Mouse (Mus musculus) midbrain, embryonic 10.5 days (tissue): ENCODE measurements around the gene Sln. TPM values are rescaled to one million over a fixed set of nuclear protein-coding genes. Genes with fewer than 3 reads are reported as not detected.
A peak's percentile ranks its signal among the peaks of the same experiment; 100 is the strongest.

Experiments used
- DNase-seq: peaks from one replicate; pipeline ENCODE4 v3.0.0-alpha.2; 2017; ENCODE audit warnings: low spot score
- H3K27ac ChIP-seq: fragments of 300-500 bp; sonication (generic); replicated peaks from 2 replicates; pipeline ENCODE4 v1.5.1; 2016; ENCODE audit warnings: mild to moderate bottlenecking
- H3K27me3 ChIP-seq: fragments of 300-500 bp; sonication (generic); 2 replicates; pipeline ENCODE4 v1.6.1; 2016; ENCODE audit warnings: low read depth, mild to moderate bottlenecking; ENCODE audit not compliant: poor library complexity, severe bottlenecking
- H3K36me3 ChIP-seq: fragments of 300-500 bp; sonication (generic); 2 replicates; pipeline ENCODE4 v1.6.1; 2016; ENCODE audit warnings: mild to moderate bottlenecking, moderate library complexity
- H3K4me1 ChIP-seq: fragments of 300-500 bp; sonication (generic); 2 replicates; pipeline ENCODE4 v1.6.1; 2016
- H3K4me3 ChIP-seq: fragments of 300-500 bp; sonication (generic); 2 replicates; pipeline ENCODE4 v1.5.1; 2016; ENCODE audit warnings: mild to moderate bottlenecking, moderate library complexity
- H3K9me3 ChIP-seq: fragments of 300-500 bp; sonication (generic); replicated peaks from 2 replicates; pipeline ENCODE4 v1.6.1; 2016; ENCODE audit warnings: mild to moderate bottlenecking
- WGBS: fragments of 180-500 bp; shearing (Covaris S2); methylation state at CpG from one replicate; pipeline ENCODE4 v1.1.7; 2016; 5-methylcytosine and 5-hydroxymethylcytosine counted together
- polyA plus RNA-seq: library from polyadenylated mRNA; unstranded; fragments of >200 nt; fragmentation: Nextera tagmentation; extraction: Ambion mirVana; gene quantifications from 2 replicates; pipeline ENCODE4 v1.2.1, GENCODE M21; 2016

Sln gene
- polyA plus RNA-seq, 1 experiment from 2014 or later = not detected

GRCm38 (mm10) chr9:53853672-53854071 lies 3.7 kb downstream of the Sln start:
- no peaks in the 10 kb centered on the region for H3K4me1 ChIP-seq
- no peak overlapping the region for H3K27ac ChIP-seq
- H3K36me3 ChIP-seq = no peaks in the 10 kb centered on the region
- WGBS = 83% methylated on average over 1 of the region's 1 CpGs
- DNase-seq = no peak
- no peak overlapping the region for H3K4me3 ChIP-seq
- no peaks in the 10 kb centered on the region for H3K9me3 ChIP-seq
- no peaks in the 10 kb centered on the region for H3K27me3 ChIP-seq

GRCm38 (mm10) chr9:53854525-53854924 lies 4.6 kb downstream of the Sln start:
- Histone ChIP-seq H3K27me3 (no peaks in the 10 kb centered on the region), H3K9me3 (no peaks in the 10 kb centered on the region), H3K4me3 (no peak overlapping the region), H3K27ac (no peak overlapping the region), H3K36me3 (no peaks in the 10 kb centered on the region), H3K4me1 (no peaks in the 10 kb centered on the region)
- no peak for DNase-seq
- 94% methylated on average over 1 of the region's 1 CpGs for WGBS

- 88% methylated on average over 5 of the region's 5 CpGs for WGBS
- no peak overlapping the region for H3K27ac ChIP-seq
- H3K4me3 ChIP-seq = no peak overlapping the region
- H3K27me3 ChIP-seq = no peaks in the 10 kb centered on the region
- no peaks in the 10 kb centered on the region for H3K4me1 ChIP-seq
- H3K9me3 ChIP-seq = no peaks in the 10 kb centered on the region
- no peaks in the 10 kb centered on the region for H3K36me3 ChIP-seq
- no peak for DNase-seq
These were observed 7.9 kb downstream of the Sln start for GRCm38 (mm10) chr9:53857864-53858263.

- Histone ChIP-seq H3K4me1 (no peaks in the 10 kb centered on the region), H3K27ac (no peak overlapping the region), H3K9me3 (peaks cover 2% of the 10 kb centered on the region; the same call in 1 of the 2 replicates), H3K4me3 (no peak overlapping the region), H3K27me3 (no peaks in the 10 kb centered on the region), H3K36me3 (no peaks in the 10 kb centered on the region)
- DNase-seq = no peak
- WGBS = 94% methylated on average over 8 of the region's 8 CpGs
These were observed 23.3 kb downstream of the Sln start for GRCm38 (mm10) chr9:53873239-53873638.

DNA sequence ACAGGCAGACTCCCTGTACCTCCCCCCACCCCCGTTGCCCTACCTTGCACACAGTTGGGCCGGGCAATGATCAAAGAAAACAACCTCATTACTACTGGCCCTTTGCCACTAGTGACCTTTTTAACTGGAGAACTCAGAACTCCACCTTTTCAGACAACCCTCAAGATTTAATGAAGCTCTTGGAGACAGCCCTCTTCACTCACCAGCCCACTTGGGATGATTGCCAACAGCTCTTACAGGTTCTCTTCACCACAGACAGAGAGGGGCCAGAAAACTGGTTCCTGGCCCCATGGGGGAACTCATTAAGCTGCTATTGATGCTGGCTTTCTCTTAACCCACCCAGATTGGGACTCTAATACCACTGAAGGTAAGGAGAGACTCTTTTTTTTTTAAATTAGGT lies 27.5 kb downstream of the Sln start:
- H3K27ac ChIP-seq = no peak overlapping the region
- no peaks in the 10 kb centered on the region for H3K9me3 ChIP-seq
- DNase-seq = no peak
- 72% methylated on average over 2 of the region's 2 CpGs for WGBS
- no peaks in the 10 kb centered on the region for H3K27me3 ChIP-seq
- no peaks in the 10 kb centered on the region for H3K36me3 ChIP-seq
- H3K4me1 ChIP-seq = no peaks in the 10 kb centered on the region
- no peak overlapping the region for H3K4me3 ChIP-seq

DNA sequence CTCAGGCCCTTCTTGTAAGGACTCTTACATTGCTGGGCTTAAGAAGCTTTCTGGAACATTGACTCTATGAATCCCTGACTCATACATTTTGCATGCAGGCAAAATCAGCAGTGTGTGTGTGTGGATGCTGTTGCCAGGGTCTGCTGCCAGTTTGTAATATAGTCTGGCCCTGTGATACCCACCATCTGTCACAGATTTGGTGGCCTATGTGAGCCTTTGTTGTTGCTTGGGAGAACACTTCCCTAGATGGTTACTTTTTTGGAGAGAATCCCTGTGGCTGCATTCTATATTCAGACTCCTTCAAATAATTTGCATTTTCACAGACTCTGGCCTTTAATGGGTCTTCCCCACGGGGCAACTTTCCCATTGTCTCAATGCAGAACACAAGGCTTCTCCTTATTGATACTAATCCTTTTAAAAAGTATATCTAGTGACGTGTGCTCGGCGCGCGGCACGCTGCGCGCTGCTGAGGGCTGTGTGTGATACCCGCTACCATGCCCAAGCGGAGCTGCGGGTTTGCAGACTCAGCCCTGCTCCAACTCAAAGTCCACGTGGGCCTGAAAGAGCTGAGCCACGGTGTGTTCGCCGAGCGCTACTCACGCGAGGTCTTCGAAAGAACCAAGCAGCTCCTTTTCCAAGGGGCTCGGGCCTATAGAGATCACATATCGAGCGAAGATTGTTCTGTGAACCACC lies 33.8 kb downstream of the Sln start:
- H3K36me3 ChIP-seq = no peaks in the 10 kb centered on the region
- no peaks in the 10 kb centered on the region for H3K27me3 ChIP-seq
- H3K27ac ChIP-seq = no peak overlapping the region
- 0 out of 2 replicates have a peak, but pooled peaks cover 3% of the 10 kb centered on the region for H3K9me3 ChIP-seq
- no peak for DNase-seq
- no peak overlapping the region for H3K4me3 ChIP-seq
- no peaks in the 10 kb centered on the region for H3K4me1 ChIP-seq
- WGBS = 93% methylated on average over 23 of the region's 23 CpGs

GRCm38 (mm10) chr9:53890075-53890474 lies 40.1 kb downstream of the Sln start:
- no peak overlapping the region for H3K27ac ChIP-seq
- no peaks in the 10 kb centered on the region for H3K36me3 ChIP-seq
- no peaks in the 10 kb centered on the region for H3K4me1 ChIP-seq
- H3K27me3 ChIP-seq = no peaks in the 10 kb centered on the region
- DNase-seq = peak; percentile 40
- H3K9me3 ChIP-seq = no peaks in the 10 kb centered on the region
- no peak overlapping the region for H3K4me3 ChIP-seq
- 11% methylated on average over 1 of the region's 1 CpGs for WGBS

- Histone ChIP-seq H3K9me3 (no peaks in the 10 kb centered on the region), H3K27me3 (no peaks in the 10 kb centered on the region), H3K36me3 (no peaks in the 10 kb centered on the region), H3K27ac (no peak overlapping the region), H3K4me1 (no peaks in the 10 kb centered on the region), H3K4me3 (no peak overlapping the region)
- 78% methylated on average over 7 of the region's 7 CpGs for WGBS
- DNase-seq = no peak
These were observed 45.9 kb downstream of the Sln start for GRCm38 (mm10) chr9:53895827-53896226.

DNA sequence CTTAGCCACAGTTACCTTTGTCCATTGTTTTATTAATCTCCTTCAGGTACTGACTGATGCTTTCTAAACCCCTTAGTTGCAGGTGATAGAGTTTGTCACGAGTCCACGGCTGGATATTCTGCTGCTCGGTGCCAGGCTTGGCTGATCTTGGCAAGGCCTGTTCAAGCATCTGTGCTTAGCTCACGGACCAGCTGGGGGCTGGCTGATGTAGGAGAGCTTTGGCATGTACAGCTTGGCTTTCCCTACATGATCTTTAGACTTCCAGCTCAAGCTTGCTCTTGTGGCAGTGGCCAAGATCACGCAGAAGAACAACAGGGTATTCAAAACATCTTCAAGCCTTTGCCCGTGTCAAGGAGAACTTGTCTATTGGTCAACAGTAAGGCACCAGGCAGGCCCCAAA lies 49.9 kb downstream of the Sln start:
- 87% methylated on average over 6 of the region's 6 CpGs for WGBS

GRCm38 (mm10) chr9:53903215-53903842 lies 53.4 kb downstream of the Sln start:
- no peaks in the 10 kb centered on the region for H3K4me1 ChIP-seq
- H3K4me3 ChIP-seq = no peak overlapping the region
- H3K9me3 ChIP-seq = no peaks in the 10 kb centered on the region
- H3K27ac ChIP-seq = no peak overlapping the region
- no peaks in the 10 kb centered on the region for H3K27me3 ChIP-seq
- 94% methylated on average over 7 of the region's 7 CpGs for WGBS
- no peak for DNase-seq
- H3K36me3 ChIP-seq = no peaks in the 10 kb centered on the region

More for the DNA sequence above, 49.9 kb downstream of the Sln start:
- no peak for DNase-seq
- Histone ChIP-seq H3K36me3 (no peaks in the 10 kb centered on the region), H3K4me1 (no peaks in the 10 kb centered on the region), H3K9me3 (no peaks in the 10 kb centered on the region), H3K4me3 (no peak overlapping the region), H3K27ac (no peak overlapping the region), H3K27me3 (no peaks in the 10 kb centered on the region)

Other genes with a start within 250 kb of the Sln start
- 34.9 and 43.3 TPM in 2 replicates for gene Acat1, start 239.8 kb upstream of the Sln start, polyA plus RNA-seq
- 35.3 and 40.7 TPM in 2 replicates for gene Cul5, start 180.2 kb upstream of the Sln start, polyA plus RNA-seq
- gene Rab39, start 143.9 kb upstream of the Sln start, polyA plus RNA-seq = 4.3 and 5.4 TPM in 2 replicates
- gene Slc35f2, start 78.6 kb upstream of the Sln start, polyA plus RNA-seq = 3.0 and 4.2 TPM in 2 replicates
- gene Elmod1, start 125.1 kb downstream of the Sln start, polyA plus RNA-seq = 0.75 and 1.4 TPM in 2 replicates
- gene Tnfaip8l3, start 218.2 kb downstream of the Sln start, polyA plus RNA-seq = 0.15 and 0.37 TPM in 2 replicates